Mouse (Mus musculus) ovary, adult 10 weeks (tissue): ENCODE measurements around the gene Dpm1. TPM values are rescaled to one million over a fixed set of nuclear protein-coding genes. Genes with fewer than 3 reads are reported as not detected.

Source experiments
- polyA plus RNA-seq: library from polyadenylated mRNA; stranded (reverse); fragments of 350-450 nt; fragmentation: Illumina TruSeq; extraction: RNeasy Lipid Tissue Mini Kit (QIAGEN cat#74804); gene quantifications from one replicate; pipeline ENCODE4 v1.2.3, GENCODE M21; 2014

Dpm1 gene
- polyA plus RNA-seq: 114 TPM

GRCm38 (mm10) chr2:168230026-168230728 lies at the start of gene Dpm1, which contains the start of the genes Gm20716 and Mocs3:
Gene Dpm1, minus strand, starts transcription at chr2:168230591.
Gene Gm20716, minus strand, starts transcription at chr2:168230364.
Gene Mocs3, plus strand, starts transcription at chr2:168230622.

GRCm38 (mm10) chr2:168206725-168207644 lies 23.4 kb downstream of the Dpm1 start, which contains the start of gene Adnp:
Gene Adnp, minus strand, starts transcription at chr2:168207112.

Other genes with a start within 250 kb of the Dpm1 start
- gene Ripor3, start 220.0 kb downstream of the Dpm1 start, polyA plus RNA-seq: not detected
- 4.5 TPM for gene Pard6b, start 149.6 kb downstream of the Dpm1 start, polyA plus RNA-seq
- 51.3 TPM for gene Adnp, start 23.5 kb downstream of the Dpm1 start, polyA plus RNA-seq
- gene Gm20716, start 227 bp downstream of the Dpm1 start, polyA plus RNA-seq: 179 TPM
- 2.6 TPM for gene Mocs3, start within 50 bp of the Dpm1 start, polyA plus RNA-seq
- 1.7 TPM for gene Kcng1, start 51.1 kb upstream of the Dpm1 start, polyA plus RNA-seq